Mouse (Mus musculus) megakaryocyte, adult 5-6 weeks (primary cell): ENCODE data around the gene Syt8. TPM values are rescaled to one million over a fixed set of nuclear protein-coding genes. Genes with fewer than 3 reads are reported as not detected.

Source experiments
- ATAC-seq: 2 replicates; pipeline ENCODE4 v1.8.0; 2016; ENCODE audit warnings: mild to moderate bottlenecking, inconsistent platforms; ENCODE audit not compliant: poor library complexity, severe bottlenecking
- total RNA-seq, 2 experiments: library from RNA; stranded (forward) in 1 of 2; stranded (reverse) in 1 of 2; fragments of 153-499, 151-499 nt in 1 of 2; fragments of 221-1000, 200-1000 nt in 1 of 2; gene quantifications; 2 replicates each; pipeline versions ENCODE4 v1.2.3 to v1.2.4; 2015 to 2017

The Syt8 gene
- total RNA-seq, 2 experiments from 2014 or later, result not detected

DNA sequence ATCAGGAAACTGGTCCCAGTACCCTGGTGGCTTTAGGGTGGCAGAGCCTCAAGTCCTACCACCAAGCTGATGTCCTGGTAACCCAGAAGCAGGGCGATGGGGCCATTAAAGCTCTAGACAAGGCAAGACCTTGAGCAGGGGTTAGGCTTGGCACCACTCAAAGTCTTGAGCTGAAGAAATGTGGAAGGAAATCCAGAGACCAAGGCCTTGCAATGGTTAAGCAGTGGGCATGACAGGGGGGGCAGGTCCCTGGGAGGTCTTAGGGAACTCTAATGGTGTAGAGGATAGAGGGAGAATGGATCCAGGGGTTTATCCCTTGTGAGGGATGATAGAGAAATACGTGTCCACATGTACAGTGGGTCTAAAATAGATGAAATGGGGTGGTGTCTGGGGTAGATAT is 38.8 kb downstream of the Syt8 start:
- ATAC-seq, result no peak

DNA sequence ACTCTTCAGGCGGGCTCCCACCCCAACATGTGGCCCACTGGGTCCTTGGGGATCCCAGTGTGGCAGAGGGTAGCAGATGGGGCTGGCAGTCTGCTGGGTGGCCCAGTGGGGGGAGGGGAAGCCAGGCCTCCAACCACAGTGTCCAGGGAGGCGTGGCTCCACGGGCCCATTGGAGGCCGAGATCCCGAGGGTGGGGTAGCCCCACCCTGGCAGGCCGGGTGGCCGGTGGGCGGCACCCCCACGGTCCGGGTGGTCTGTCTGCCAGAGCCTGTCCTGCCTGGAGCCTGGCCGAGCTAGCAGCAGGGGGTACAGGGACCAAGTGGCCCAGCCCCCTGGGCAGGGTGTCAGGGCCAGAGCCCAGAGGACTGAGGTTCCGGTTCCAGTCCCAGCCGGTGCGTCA is 40.1 kb downstream of the Syt8 start:
- no peak for ATAC-seq

DNA sequence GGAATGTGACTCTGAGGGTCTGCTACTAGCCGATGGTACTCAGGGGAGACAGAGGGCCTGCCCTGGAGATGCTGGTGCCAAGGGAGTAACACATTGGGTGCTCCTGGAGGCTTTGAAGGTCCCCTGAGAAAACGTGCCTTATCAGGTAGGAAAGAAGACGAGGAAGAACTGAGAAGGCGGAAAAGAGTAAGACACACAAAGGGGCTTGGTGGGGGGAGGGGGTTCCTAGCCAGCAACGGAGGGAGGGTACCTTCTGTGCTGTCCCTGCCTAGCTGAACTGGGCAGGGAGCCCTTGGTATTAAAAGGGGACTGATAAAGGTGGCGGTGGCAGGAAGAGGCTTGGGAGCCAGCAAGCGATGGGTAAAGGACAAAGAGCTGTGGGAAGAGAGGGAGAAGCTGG is 41.0 kb downstream of the Syt8 start:
- no peak for ATAC-seq

DNA sequence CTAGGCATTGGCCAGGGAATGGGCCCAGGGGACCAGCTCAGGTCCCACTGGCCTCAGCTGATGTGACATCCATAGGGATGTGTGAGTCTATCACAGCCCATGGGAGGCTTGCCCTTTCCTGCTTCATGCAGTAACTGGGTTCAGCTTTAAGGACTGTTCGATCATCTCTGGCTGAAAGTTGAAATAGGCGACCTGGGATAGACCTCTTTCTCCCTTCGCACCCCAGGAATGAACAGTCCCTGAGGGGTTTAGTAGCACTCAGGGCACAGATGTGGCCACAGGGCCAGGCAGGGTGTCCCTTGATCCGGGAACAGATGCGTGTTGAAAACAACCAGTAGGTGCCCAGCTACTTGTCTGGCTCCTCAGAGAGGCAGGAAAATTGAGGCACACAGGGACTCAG is 41.6 kb downstream of the Syt8 start:
- no peak for ATAC-seq

DNA sequence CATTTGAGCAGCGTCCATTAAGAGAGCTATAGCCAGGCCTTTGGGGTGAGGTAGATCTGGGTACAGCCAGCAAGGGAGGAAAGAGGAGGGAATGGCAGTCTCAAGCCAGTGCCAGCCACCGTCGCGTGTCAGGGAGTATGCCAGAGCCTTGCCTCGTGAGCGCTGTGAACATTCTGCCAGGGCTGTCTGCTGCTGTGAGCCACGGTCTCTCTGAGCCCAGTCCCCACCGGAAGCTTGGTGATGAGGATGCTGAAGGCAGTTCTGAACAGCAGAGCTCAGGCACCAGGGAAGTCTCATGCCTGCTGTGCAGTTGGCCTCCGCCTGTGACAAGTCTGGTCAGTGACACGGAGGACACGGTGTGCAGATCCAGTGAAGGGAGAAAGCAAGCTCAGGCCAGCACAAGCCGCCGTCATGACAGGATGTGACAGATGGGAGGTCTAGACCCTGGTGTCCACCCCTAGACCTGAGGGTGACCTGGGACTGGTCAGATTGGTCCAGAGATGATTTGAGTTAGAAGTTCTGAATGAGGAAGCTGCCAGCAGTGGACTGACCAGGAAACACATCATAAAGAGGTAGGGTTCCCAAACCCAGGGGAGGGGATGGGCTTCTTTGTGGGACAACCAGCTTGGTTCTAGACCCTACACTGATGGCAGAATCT is 42.3 kb downstream of the Syt8 start:
- ATAC-seq, result no peak

DNA sequence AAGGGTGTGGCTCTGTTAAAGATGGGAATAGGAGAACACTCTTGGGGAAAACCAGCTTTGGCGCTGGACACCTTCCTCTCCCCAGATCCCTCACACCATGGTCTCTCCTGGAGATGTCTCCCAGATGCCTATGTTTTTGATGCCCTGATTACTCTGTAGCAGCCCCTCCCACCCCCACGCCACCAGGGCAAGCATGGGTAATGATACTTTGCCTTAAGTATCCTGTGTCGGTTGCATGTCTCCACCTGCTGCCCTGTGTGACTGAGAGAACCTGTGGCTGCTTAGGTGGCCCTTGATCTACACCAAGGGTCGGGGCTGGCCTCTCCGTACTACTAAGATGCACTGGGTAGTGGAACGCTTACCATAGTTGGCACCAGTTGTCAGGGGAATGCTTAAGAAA is 43.4 kb downstream of the Syt8 start:
- no peak for ATAC-seq

DNA sequence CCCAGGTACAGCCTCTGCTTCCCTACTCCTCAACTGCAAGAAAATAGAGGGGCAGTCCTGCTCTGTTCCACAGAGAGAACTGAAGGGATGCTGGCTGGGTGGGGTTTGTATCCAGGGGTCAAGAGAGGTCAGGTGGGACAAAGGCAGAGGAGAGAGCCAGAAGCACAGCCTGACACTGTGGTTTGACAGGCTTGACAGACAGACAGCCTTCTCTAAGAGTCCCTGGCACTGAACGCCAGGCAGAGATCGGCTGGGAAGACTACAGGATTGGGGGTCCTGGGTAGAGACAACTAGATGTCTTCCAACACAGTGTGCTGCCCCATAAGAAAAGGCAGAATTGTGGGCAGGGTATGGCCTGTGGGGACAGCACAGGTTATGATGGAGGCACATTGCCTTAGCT is 43.9 kb downstream of the Syt8 start:
- ATAC-seq, result no peak

DNA sequence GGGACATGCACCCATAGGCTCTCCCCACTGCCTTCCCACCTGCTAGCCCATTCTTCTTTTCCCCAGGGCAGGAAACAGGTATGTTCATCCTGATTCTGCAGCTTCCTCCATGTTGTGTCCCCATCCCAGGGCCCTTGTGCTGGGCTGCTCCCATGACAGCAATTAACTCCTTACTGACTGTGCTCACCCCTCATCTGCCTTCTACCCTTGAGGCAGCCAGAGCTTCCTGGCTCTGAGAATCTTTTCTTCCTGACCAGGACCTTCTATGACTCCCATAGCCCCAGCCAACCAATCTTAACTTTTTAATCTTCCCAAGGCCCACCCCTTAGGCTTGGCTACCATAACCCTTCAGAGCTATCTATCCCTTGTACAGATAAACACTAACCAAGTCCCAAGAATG is 44.7 kb downstream of the Syt8 start:
- no peak for ATAC-seq

DNA sequence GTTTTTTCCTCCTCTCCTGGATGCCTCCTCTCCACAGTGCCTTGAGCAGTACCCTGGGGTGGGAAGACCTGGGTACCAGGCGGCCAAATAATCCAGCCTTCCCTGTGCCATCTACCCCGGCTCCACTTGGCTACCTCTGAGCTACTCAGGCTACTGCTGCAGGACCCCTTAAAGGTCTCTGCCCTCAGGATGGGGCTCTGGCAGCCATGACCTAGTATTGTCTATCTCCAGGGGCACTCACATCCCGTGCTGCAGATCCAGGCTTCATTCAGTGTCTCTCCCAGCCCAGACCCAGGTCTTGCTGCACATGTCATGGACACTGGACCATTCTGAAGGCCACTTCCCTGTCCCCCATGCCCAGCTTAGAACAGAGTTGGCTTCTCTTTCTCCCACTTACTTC is 45.2 kb downstream of the Syt8 start:
- no peak for ATAC-seq

DNA sequence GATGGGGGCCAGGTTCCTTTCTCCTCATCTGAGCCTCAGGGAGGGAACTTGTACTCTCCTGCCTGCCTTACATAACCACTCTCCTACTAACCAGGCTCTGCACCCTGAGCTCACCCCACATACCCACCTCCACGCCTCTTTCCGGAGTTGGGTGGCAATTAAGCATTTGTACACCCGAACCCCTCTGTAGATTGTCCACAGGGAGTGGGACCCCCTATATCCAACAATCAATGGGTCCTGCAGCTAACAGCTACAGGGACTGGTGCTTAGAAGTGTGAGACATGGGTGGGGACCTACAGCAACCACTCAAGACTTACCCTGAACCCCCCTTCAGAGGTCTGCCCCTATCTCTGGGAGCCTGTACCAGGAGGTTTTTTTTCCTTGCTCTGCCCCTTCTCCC is 46.0 kb downstream of the Syt8 start:
- ATAC-seq, result no peak

DNA sequence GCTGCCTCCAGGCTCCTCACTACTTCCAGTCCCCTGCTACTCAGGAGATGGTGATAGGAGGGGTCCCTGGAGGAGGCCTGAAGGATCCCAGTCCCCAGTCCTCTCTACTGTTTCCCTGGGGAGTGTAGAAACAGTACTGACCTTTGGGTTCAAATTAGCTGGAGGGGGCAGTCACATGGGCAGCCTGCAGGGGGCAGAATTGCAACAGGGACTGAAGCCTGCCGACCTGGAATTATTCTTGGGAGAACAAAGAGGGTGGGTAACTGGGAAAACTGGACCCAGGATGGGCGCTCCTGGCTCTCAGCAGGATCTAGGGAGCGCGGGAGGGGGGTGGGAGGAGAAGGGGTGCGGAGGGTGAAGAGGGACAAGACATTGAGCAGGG is 46.5 kb downstream of the Syt8 start:
- ATAC-seq, result no peak

DNA sequence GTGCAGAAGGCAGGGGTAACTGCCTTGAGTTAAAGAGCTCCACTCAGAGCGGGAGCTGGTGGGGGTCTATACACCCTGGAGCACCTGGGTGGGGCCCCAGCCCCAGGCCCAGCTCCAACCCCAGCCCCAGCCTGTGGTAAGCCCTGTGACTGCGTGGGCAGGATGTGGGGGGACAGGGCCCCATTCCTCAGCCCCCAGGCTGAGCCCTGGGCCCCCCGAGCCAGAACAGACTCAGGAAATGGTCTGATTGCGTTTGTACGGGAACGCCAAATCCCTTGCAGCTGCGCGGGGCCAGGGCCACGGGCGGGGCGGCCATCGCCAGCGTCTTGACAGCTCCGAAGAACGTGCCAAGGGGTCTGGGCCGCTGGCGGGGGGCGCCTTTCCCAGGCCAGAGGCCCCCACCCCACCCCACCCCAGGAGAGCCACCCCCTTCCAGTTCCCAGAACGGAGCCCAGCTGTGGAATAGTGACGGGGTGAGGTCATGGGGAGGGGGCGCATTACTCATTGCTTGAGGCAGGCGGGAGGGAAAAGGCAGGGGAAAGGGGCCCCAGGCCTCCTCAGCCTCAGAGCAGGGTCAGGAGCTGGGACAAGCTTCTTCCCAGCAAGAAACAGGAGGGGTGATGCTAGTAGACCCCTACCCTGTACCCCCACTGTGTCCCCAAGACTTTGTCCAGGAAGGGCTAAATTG is 47.1 kb downstream of the Syt8 start:
- no peak for ATAC-seq

DNA sequence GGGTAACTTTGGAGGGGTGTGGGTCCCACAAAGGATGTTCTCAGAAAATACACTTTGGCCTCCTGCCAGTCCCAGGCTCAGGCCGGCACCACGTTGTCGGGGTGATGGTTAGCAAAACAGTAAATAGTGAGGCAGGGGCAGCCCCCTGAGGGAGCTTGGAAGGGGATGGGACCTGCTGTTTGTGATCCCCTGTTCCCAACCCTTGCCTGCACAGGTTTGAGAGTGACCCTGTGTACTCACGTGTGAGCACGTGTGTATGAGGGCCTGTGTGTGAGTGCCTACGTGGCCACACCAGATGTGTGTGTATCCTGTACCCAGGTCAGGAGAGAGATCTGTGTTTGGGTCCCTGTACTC is 47.6 kb downstream of the Syt8 start:
- no peak for ATAC-seq

DNA sequence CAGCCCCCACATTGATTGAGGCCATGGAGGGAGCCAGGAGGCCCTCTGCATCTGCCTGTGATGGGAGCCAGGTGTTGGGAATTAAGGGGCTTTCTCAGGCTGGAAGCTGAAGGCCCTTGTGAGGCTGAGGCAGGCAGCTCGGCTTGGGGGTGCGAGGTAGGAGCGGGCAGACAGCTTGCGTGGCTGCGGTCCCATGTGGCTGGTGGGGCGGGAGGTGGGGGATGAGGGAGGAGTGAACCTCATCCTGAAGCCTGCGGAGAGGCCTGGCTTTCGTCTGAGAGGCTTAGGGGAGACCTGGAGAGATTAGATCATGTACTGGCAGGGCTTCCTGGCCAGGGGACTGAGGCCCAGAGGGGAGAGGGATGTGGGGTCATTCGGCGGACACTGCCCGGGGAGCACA is 48.5 kb downstream of the Syt8 start:
- no peak for ATAC-seq

DNA sequence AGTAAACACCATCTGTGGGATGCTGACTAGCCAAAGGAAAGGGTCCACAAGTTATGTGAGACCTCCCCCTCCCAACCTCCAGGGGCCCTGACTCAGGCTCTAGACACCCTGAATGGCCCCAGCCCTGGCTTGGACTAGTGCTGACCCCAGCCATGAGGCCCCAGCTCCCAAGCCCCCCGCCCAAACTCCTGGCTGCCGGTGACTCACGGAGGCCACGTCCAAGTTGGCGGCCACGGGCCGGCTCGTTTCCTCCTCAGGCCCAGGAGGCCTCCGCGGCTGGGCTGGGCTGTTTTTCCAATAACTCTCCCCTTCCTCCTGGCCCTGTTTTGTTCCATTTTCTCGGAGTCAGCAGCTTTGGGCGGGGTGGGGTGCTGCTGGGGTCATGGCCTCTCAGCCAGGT is 50.1 kb downstream of the Syt8 start:
- no peak for ATAC-seq

DNA sequence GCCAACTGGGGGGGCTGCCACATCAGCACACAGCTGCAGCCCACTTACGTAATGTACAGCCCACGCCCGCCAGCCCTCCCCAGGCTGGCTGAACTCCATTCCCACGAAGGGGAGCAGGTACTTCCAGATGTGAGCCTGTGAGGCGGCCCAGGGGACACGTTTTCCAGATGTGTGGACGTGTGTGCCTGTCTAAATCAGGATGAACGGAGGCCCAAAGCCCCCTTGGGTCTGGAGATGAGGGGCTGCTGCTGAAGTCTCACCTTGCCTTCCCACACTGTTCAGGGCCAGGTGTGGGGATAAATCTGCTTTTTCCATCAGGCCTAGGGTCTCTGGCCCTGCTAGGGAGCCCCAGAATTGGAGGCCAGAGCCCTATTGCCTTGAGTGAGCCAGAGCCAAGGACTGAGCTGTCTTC is 52.1 kb downstream of the Syt8 start:
- ATAC-seq, result no peak

DNA sequence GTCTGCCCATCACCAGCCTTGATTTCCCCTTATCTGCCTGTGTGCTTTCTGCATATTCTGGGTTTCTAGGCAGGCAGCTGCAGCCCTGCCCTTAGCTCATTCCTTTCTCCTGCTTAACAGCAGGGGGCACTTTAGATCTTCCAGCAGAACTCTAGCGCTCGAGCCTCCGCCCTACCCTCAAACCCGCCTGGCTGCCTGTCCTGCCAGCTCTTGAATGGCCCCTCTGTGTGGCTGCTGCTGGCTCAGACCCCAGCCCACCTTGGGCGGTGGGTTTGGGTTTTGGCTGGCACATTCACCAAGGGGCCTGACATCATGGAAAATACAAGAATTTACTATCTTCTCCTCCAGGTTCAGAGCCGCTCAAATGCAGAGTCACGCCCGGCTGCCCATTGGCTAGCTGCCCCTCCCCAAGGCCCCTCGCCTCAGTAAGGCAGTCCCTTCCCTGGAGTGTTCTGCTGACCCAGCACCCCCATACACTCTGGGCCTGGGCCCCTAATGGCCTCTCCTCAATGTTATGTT is 52.8 kb downstream of the Syt8 start:
- no peak for ATAC-seq

DNA sequence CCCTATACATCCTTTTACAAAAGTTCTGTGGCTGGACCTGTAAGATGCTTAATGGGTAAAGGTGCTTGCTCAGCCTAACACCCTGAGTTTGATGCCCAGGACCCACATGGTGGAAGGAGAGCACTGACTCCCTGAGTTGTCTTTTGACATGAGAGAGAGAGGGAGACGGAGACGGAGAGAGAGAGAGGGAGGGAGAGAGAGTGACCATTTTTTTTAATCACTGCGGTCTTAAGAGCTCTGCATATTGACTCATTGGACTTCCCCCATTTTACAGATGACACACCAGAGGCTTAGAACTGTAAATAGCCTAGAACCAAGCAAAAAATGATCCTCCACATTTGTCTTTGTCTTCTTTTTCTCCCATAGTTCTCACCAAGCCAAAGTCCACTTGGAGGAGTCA is 53.4 kb downstream of the Syt8 start:
- ATAC-seq, result no peak

Other genes with a start within 250 kb of the Syt8 start
- not detected in 2 replicates for gene Gm10153, start 244.5 kb upstream of the Syt8 start, total RNA-seq (2015)
- gene Gm10153, start 244.5 kb upstream of the Syt8 start, total RNA-seq (2017), result not detected in 2 replicates
- gene Krtap5-3, start 233.5 kb upstream of the Syt8 start, total RNA-seq (2015), result not detected in 2 replicates
- not detected in 2 replicates for gene Krtap5-3, start 233.5 kb upstream of the Syt8 start, total RNA-seq (2017)
- not detected in 2 replicates for gene Gm7579, start 223.0 kb upstream of the Syt8 start, total RNA-seq (2015)
- gene Gm7579, start 223.0 kb upstream of the Syt8 start, total RNA-seq (2017), result not detected in 2 replicates
- not detected in 2 replicates for gene Krtap5-5, start 204.9 kb upstream of the Syt8 start, total RNA-seq (2015)
- gene Krtap5-5, start 204.9 kb upstream of the Syt8 start, total RNA-seq (2017), result not detected in 2 replicates
- not detected in 2 replicates for gene Gm40460, start 193.8 kb upstream of the Syt8 start, total RNA-seq (2015)
- not detected in 2 replicates for gene Gm40460, start 193.8 kb upstream of the Syt8 start, total RNA-seq (2017)
- gene Gm2431, start 176.5 kb upstream of the Syt8 start, total RNA-seq (2015), result not detected in 2 replicates
- gene Gm2431, start 176.5 kb upstream of the Syt8 start, total RNA-seq (2017), result not detected in 2 replicates
- not detected in 2 replicates for gene Gm4559, start 160.5 kb upstream of the Syt8 start, total RNA-seq (2015)
- not detected in 2 replicates for gene Gm4559, start 160.5 kb upstream of the Syt8 start, total RNA-seq (2017)
- not detected in 2 replicates for gene Krtap5-1, start 137.7 kb upstream of the Syt8 start, total RNA-seq (2015)
- not detected in 2 replicates for gene Krtap5-1, start 137.7 kb upstream of the Syt8 start, total RNA-seq (2017)
- not detected in 2 replicates for gene Krtap5-4, start 131.3 kb upstream of the Syt8 start, total RNA-seq (2015)
- not detected in 2 replicates for gene Krtap5-4, start 131.3 kb upstream of the Syt8 start, total RNA-seq (2017)
- gene Ifitm10, start 61.1 kb upstream of the Syt8 start, total RNA-seq (2015), result 2.1 and 3.6 TPM in 2 replicates
- 0.48 and 1.4 TPM in 2 replicates for gene Ifitm10, start 61.1 kb upstream of the Syt8 start, total RNA-seq (2017)
- not detected in 2 replicates for gene Gm49369, start 52.2 kb upstream of the Syt8 start, total RNA-seq (2015)
- 24.9 and 36.8 TPM in 2 replicates for gene Gm49369, start 52.2 kb upstream of the Syt8 start, total RNA-seq (2017)
- 193 and 197 TPM in 2 replicates for gene Ctsd, start 46.8 kb upstream of the Syt8 start, total RNA-seq (2015)
- gene Ctsd, start 46.8 kb upstream of the Syt8 start, total RNA-seq (2017), result 218 and 236 TPM in 2 replicates
- gene Tnni2, start 7.0 kb downstream of the Syt8 start, total RNA-seq (2015), result 18.8 and 20.9 TPM in 2 replicates
- 25.6 and 27.6 TPM in 2 replicates for gene Tnni2, start 7.0 kb downstream of the Syt8 start, total RNA-seq (2017)
- gene Lsp1, start 26.0 kb downstream of the Syt8 start, total RNA-seq (2015), result 1,220 and 1,304 TPM in 2 replicates
- gene Lsp1, start 26.0 kb downstream of the Syt8 start, total RNA-seq (2017), result 1,314 and 1,552 TPM in 2 replicates
- 1.4 and 1.5 TPM in 2 replicates for gene Tnnt3, start 64.0 kb downstream of the Syt8 start, total RNA-seq (2015)
- 3.7 and 3.9 TPM in 2 replicates for gene Tnnt3, start 64.0 kb downstream of the Syt8 start, total RNA-seq (2017)
- gene Mrpl23, start 97.8 kb downstream of the Syt8 start, total RNA-seq (2015), result 3.8 and 12.3 TPM in 2 replicates
- 37.2 and 52.6 TPM in 2 replicates for gene Mrpl23, start 97.8 kb downstream of the Syt8 start, total RNA-seq (2017)
- 0.05 TPM in 1 of 2 replicates, not detected in the other for gene Igf2, start 232.0 kb downstream of the Syt8 start, total RNA-seq (2015)
- not detected in 2 replicates for gene Igf2, start 232.0 kb downstream of the Syt8 start, total RNA-seq (2017)
- gene Gm49394, start 235.1 kb downstream of the Syt8 start, total RNA-seq (2015), result not detected in 2 replicates
- not detected in 2 replicates for gene Gm49394, start 235.1 kb downstream of the Syt8 start, total RNA-seq (2017)